Comparison of ENCODE assay signal across 8 mouse cellular contexts in genomic region chr9:42520587-42521084, GRCm38 (mm10). TPM values are rescaled to one million over a fixed set of nuclear protein-coding genes. Genes with fewer than 3 reads are reported as not detected.
DNase-seq lines count a peak whose midpoint lies in the region; ATAC-seq and TF ChIP-seq lines count a peak whose summit lies in the region.

No protein-coding gene starts in this region.

- intact Hi-C loops in gastrocnemius, postnatal 14 days (cut with DNase I; ENCODE audit: low total_unique reads): no loop called here

- peak; percentile 44; the same call in 1 of the 2 replicates for ATAC-seq in limb, embryonic 13.5 days (ENCODE audit: low FRiP score, low read depth)
- ATAC-seq in midbrain, embryonic 16.5 days: peak; percentile 85

- WGBS in limb, embryonic 13.5 days: 3% methylated on average over 36 of the region's 36 CpGs
- WGBS in midbrain, embryonic 16.5 days: 2% methylated on average over 34 of the region's 36 CpGs
- WGBS in thymus, adult 2 months: 4% methylated on average over 36 of the region's 36 CpGs

- peak; percentile 30 for DNase-seq in gastrocnemius, postnatal 10 days
- no peak for DNase-seq in gastrocnemius, adult 8-10 months (ENCODE audit: low spot score in 2 of 2)
- DNase-seq in cerebellum, postnatal 36 days: peak; percentile 51 to 64
- peak; percentile 37 for DNase-seq in gastrocnemius, postnatal 14 days
- DNase-seq in kidney, adult 9 months: peak; percentile 19
- peak; percentile 61 for DNase-seq in thymus, adult 2 months

- H3K4me3 ChIP-seq in limb, embryonic 13.5 days: peak overlapping the region; percentile 42
- H3K4me3 ChIP-seq in midbrain, embryonic 16.5 days (ENCODE audit: low read depth, low read length): peak overlapping the region; percentile 36
- peak overlapping the region; percentile 43 for H3K4me3 ChIP-seq in thymus, adult 2 months (ENCODE audit: control insufficient read depth, insufficient read depth, low read length)

- no peak for TF ChIP-seq POLR2A in thymus, adult 2 months (IDR thresholded peaks at IDR 0.05; ENCODE audit: control insufficient read depth, extremely low read depth, insufficient read depth, low read length, poor library complexity)

- peak overlapping the region; percentile 63 for H3K9ac ChIP-seq in limb, embryonic 13.5 days
- peak overlapping the region; percentile 68 for H3K9ac ChIP-seq in midbrain, embryonic 16.5 days (ENCODE audit: low read depth, low read length)

- peaks cover 35% of the 10 kb centered on the region for H3K27me3 ChIP-seq in limb, embryonic 13.5 days
- H3K27me3 ChIP-seq in midbrain, embryonic 16.5 days (ENCODE audit: control insufficient read depth, insufficient read depth, low read depth, low read length): no peaks in the 10 kb centered on the region
- no peaks in the 10 kb centered on the region for H3K27me3 ChIP-seq in thymus, adult 2 months (ENCODE audit: control insufficient read depth, insufficient read depth, low read length)

- H3K4me1 ChIP-seq in limb, embryonic 13.5 days: peaks cover 17% of the 10 kb centered on the region
- peaks cover 6% of the 10 kb centered on the region; the same call in 1 of the 2 replicates for H3K4me1 ChIP-seq in midbrain, embryonic 16.5 days (ENCODE audit: control insufficient read depth, insufficient read depth, low read length)
- peaks cover 6% of the 10 kb centered on the region; the same call in 1 of the 2 replicates for H3K4me1 ChIP-seq in thymus, adult 2 months (replicated peaks; ENCODE audit: control insufficient read depth, insufficient read depth, low read length)

- no peaks in the 10 kb centered on the region for H3K36me3 ChIP-seq in limb, embryonic 13.5 days
- no peaks in the 10 kb centered on the region for H3K36me3 ChIP-seq in midbrain, embryonic 16.5 days (ENCODE audit: control insufficient read depth, insufficient read depth, low read length)
- H3K36me3 ChIP-seq in thymus, adult 2 months (ENCODE audit: control insufficient read depth, insufficient read depth, low read length): no peaks in the 10 kb centered on the region

- H3K9me3 ChIP-seq in limb, embryonic 13.5 days: no peaks in the 10 kb centered on the region
- no peaks in the 10 kb centered on the region for H3K9me3 ChIP-seq in midbrain, embryonic 16.5 days (replicated peaks; ENCODE audit: control insufficient read depth, low read length, poor library complexity, severe bottlenecking)

- peak overlapping the region; percentile 76 for H3K4me2 ChIP-seq in limb, embryonic 13.5 days (replicated peaks)
- peak overlapping the region; percentile 69 for H3K4me2 ChIP-seq in midbrain, embryonic 16.5 days (ENCODE audit: low read length)

- H3K27ac ChIP-seq in limb, embryonic 13.5 days: no peak overlapping the region
- H3K27ac ChIP-seq in midbrain, embryonic 16.5 days (ENCODE audit: low read length): peak overlapping the region; percentile 50
- H3K27ac ChIP-seq in thymus, adult 2 months (ENCODE audit: control insufficient read depth, insufficient read depth, low read length): no peak overlapping the region

- 0 out of 2 replicates have a peak, but pooled peaks have one; percentile 64 for TF ChIP-seq CTCF in thymus, adult 2 months (IDR thresholded peaks at IDR 0.05; ENCODE audit: borderline replicate concordance, control insufficient read depth, extremely low read depth, insufficient read depth, low read length, poor library complexity)

RNA-seq across cellular contexts. Expression of gene Tbcel, which starts 13.0 kb away (rescaled TPM):
- 10 to 100 TPM; 23.1 to 23.9 TPM for total RNA-seq in gastrocnemius, postnatal 10 days (2021)
- 10 to 100 TPM; 15.1 to 18.0 (median 16.9) TPM for total RNA-seq in gastrocnemius, adult 8-10 months (2022)
- 10 to 100 TPM; 19.5 to 25.0 TPM for total RNA-seq in gastrocnemius, postnatal 14 days (2021)
- polyA plus RNA-seq in limb, embryonic 13.5 days (2015; fragmentation: Nextera tagmentation; extraction: Ambion mirVana): 4.4 and 4.6 TPM in 2 replicates
- 3.9 and 4.4 TPM in 2 replicates for polyA plus RNA-seq in midbrain, embryonic 16.5 days (2015; fragmentation: Nextera tagmentation; extraction: Ambion mirVana)
- 22.8 TPM in 2 replicates for polyA plus RNA-seq in thymus, adult 2 months (2012; rRNA removed)

Comparison
In these comparisons a context has a peak if more than half of its experiments do, and no peak if none do; other contexts are left out.
1. DNase-seq: peak in gastrocnemius, postnatal 10 days (single experiment), cerebellum, postnatal 36 days (2 of 2), gastrocnemius, postnatal 14 days (single experiment), kidney, adult 9 months (single experiment) and thymus, adult 2 months (single experiment); none in gastrocnemius, adult 8-10 months (0 of 2).
2. Peak in every context shown above with its lines, with median percentiles within 50 percentile points of each other: H3K4me3 ChIP-seq.